Mouse (Mus musculus): Measurements from ENCODE around the gene Psmb3. TPM values are rescaled to one million over a fixed set of nuclear protein-coding genes. Genes with fewer than 3 reads are reported as not detected.

The Psmb3 gene
- total RNA-seq, 2 experiments from 2014 or later, result 146 to 154 TPM

- intact Hi-C loops (cut with DNase I; ENCODE audit: low total_unique reads), result no loop called here
- no peak for DNase-seq
Measured at GRCm38 (mm10) chr11:97665431-97665830, 37.8 kb upstream of the Psmb3 start.

- DNase-seq, result no peak
- intact Hi-C loops (cut with DNase I; ENCODE audit: low total_unique reads), result no loop called here
Measured at GRCm38 (mm10) chr11:97666221-97666620, 37.0 kb upstream of the Psmb3 start.

- DNase-seq, result no peak
- intact Hi-C loops (cut with DNase I; ENCODE audit: low total_unique reads), result no loop called here
Measured at GRCm38 (mm10) chr11:97666794-97667193, 36.4 kb upstream of the Psmb3 start.

- peak; percentile 53 for DNase-seq
- intact Hi-C loops (cut with DNase I; ENCODE audit: low total_unique reads), result no loop called here
Measured at GRCm38 (mm10) chr11:97668160-97668559, 35.0 kb upstream of the Psmb3 start.

- DNase-seq, result peak; percentile 38
- intact Hi-C loops (cut with DNase I; ENCODE audit: low total_unique reads), result no loop called here
Measured at GRCm38 (mm10) chr11:97669268-97669667, 33.9 kb upstream of the Psmb3 start.

- peak; percentile 57 for DNase-seq
Measured at GRCm38 (mm10) chr11:97669829-97670228, 33.4 kb upstream of the Psmb3 start.

GRCm38 (mm10) chr11:97670234-97671176 is 32.7 kb upstream of the Psmb3 start:
- intact Hi-C loops (cut with DNase I; ENCODE audit: low total_unique reads), result no loop called here
- no peak for DNase-seq

More at GRCm38 (mm10) chr11:97669829-97670228, 33.4 kb upstream of the Psmb3 start:
- intact Hi-C loops (cut with DNase I; ENCODE audit: low total_unique reads), result no loop called here

GRCm38 (mm10) chr11:97671177-97671527 is 32.0 kb upstream of the Psmb3 start:
- no peak for DNase-seq
- intact Hi-C loops (cut with DNase I; ENCODE audit: low total_unique reads), result no loop called here

GRCm38 (mm10) chr11:97673148-97673547 is 30.1 kb upstream of the Psmb3 start:
- DNase-seq, result no peak
- intact Hi-C loops (cut with DNase I; ENCODE audit: low total_unique reads), result no loop called here

- intact Hi-C loops (cut with DNase I; ENCODE audit: low total_unique reads), result no loop called here
- no peak for DNase-seq
Measured at GRCm38 (mm10) chr11:97676050-97676754, 27.0 kb upstream of the Psmb3 start.

- intact Hi-C loops (cut with DNase I; ENCODE audit: low total_unique reads), result no loop called here
- no peak for DNase-seq
Measured at GRCm38 (mm10) chr11:97677381-97677780, 25.8 kb upstream of the Psmb3 start.

GRCm38 (mm10) chr11:97677842-97678241 is 25.4 kb upstream of the Psmb3 start:
- DNase-seq, result no peak
- intact Hi-C loops (cut with DNase I; ENCODE audit: low total_unique reads), result no loop called here

GRCm38 (mm10) chr11:97678301-97678700 is 24.9 kb upstream of the Psmb3 start:
- intact Hi-C loops (cut with DNase I; ENCODE audit: low total_unique reads), result no loop called here

GRCm38 (mm10) chr11:97680430-97680829 is 22.8 kb upstream of the Psmb3 start:
- DNase-seq, result peak; percentile 41
- intact Hi-C loops (cut with DNase I; ENCODE audit: low total_unique reads), result no loop called here

More at GRCm38 (mm10) chr11:97678301-97678700, 24.9 kb upstream of the Psmb3 start:
- DNase-seq, result no peak

- DNase-seq, result no peak
- intact Hi-C loops (cut with DNase I; ENCODE audit: low total_unique reads), result no loop called here
Measured at GRCm38 (mm10) chr11:97682504-97683055, 20.6 kb upstream of the Psmb3 start.

- no peak for DNase-seq
- intact Hi-C loops (cut with DNase I; ENCODE audit: low total_unique reads), result no loop called here
Measured at GRCm38 (mm10) chr11:97684063-97684680, 19.0 kb upstream of the Psmb3 start.

GRCm38 (mm10) chr11:97684766-97685165 is 18.4 kb upstream of the Psmb3 start:
- DNase-seq, result peak; percentile 32
- intact Hi-C loops (cut with DNase I; ENCODE audit: low total_unique reads), result no loop called here

GRCm38 (mm10) chr11:97685613-97686321 is 17.4 kb upstream of the Psmb3 start, which contains the start of gene Cisd3:
TSS of gene Cisd3 (plus strand) at chr11:97685826.
- peak; percentile 95 for DNase-seq
- intact Hi-C loops (cut with DNase I; ENCODE audit: low total_unique reads), result no loop called here

GRCm38 (mm10) chr11:97686322-97686908 is 16.8 kb upstream of the Psmb3 start:
- intact Hi-C loops (cut with DNase I; ENCODE audit: low total_unique reads), result no loop called here
- DNase-seq, result no peak
